Mouse (Mus musculus): Measurements from ENCODE around the gene Trim40.

GRCm38 (mm10) chr17:36938056-36938455, 48.1 kb upstream of the Trim40 start:
- no peak for TF ChIP-seq ZNF384 (IDR thresholded peaks at IDR 0.05; ENCODE audit: low read depth, low read length)
- no peak for TF ChIP-seq CHD2 (IDR thresholded peaks at IDR 0.05; ENCODE audit: low read depth, low read length)
- TF ChIP-seq ZC3H11A (IDR thresholded peaks at IDR 0.05; ENCODE audit: borderline replicate concordance, low read depth, low read length): no peak

Data from ES-E14 (cell line).